Mouse (Mus musculus) gastrocnemius, postnatal 4 days (tissue): ENCODE measurements around the gene Mag. TPM values are rescaled to one million over a fixed set of nuclear protein-coding genes. Genes with fewer than 3 reads are reported as not detected.
"Not testable (repeated sequence)": the region's sequence is repeated elsewhere in the genome, so short reads cannot be mapped to it uniquely, and the experiment has no call there.

Experiments
- DNase-seq, 2 experiments: peaks; one replicate each; pipeline ENCODE4 v3.0.0; 2021 to 2022; ENCODE audit warnings: low spot score in 2 of 2, mixed read lengths in 2 of 2
- total RNA-seq, 2 experiments: library from RNA; stranded (reverse); gene quantifications; 2 replicates each; pipeline ENCODE4 v1.2.3; 2021

Mag gene
- total RNA-seq, 2 experiments from 2014 or later = 11.8 to 12.3 TPM

GRCm38 (mm10) chr7:30942365-30942764 is 27.7 kb upstream of the Mag start:
- not testable (repeated sequence) for DNase-seq

DNA sequence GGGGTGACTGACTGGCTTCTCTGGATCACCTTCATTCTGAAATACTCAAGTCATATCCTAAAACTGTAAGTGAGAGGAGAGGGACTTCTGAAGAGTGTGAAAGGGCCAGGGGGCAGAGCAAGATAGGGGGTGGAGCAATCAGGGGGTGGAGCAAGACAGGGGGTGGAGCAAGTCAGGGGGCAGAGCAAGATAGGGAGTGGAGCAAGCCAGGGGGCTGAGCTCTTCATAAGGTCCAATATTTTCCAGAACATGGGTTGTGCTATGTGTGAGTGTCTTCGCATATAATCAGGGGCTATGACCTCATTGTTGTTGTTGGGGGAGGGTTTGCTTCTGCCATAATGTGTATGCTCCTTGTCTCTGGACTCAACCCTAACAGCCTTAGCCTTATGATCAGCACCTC is 25.4 kb upstream of the Mag start:
- not testable (repeated sequence) for DNase-seq

- not testable (repeated sequence) for DNase-seq
Measured at GRCm38 (mm10) chr7:30935422-30936099, 20.9 kb upstream of the Mag start.

DNA sequence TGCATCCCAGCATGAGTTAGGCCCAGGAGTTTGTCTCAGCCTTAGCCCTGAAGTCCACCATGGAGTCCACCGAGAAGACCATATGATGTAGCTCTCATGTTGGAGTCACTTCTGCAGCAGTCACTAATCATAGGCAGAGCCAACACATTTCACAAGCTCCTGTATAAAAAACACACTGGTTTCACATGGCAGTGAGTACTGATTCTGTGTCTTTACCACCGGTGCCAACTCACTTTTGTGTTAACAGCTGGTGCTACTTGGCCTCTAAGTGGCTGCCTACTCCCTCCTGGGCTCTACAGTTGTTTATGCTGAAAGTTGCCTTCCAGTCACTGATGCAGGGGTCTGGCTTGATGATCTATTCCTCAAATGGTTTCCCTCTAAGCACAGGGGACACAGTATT is 9.9 kb upstream of the Mag start, which contains the start of gene Hamp2:
Hamp2 (minus strand) TSS at position 101 of the 400 bp plus-strand sequence.
- DNase-seq = not testable (repeated sequence)

DNA sequence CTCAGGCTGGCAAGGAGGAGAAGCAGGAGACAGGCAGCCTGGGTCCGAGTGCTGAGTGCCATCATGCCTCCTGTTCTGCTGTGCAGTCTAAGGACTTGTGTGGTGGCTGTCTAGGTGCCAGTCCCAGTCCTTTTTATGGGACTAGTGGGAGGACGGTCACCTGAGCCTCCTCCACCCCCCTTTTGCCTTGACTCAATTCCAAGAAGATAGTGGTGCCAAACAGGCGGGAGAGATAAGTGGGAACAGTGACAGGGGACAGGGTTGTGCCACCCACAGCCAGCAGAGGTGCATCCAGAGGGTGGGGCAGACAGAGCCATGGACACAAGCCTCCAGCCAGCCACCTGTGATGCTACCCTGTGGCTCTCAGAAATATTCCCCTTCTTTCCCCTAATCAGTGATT is 9.4 kb upstream of the Mag start:
- DNase-seq = no peak

- DNase-seq = not testable (repeated sequence)
Measured at GRCm38 (mm10) chr7:30922490-30922889, 7.8 kb upstream of the Mag start.

DNA sequence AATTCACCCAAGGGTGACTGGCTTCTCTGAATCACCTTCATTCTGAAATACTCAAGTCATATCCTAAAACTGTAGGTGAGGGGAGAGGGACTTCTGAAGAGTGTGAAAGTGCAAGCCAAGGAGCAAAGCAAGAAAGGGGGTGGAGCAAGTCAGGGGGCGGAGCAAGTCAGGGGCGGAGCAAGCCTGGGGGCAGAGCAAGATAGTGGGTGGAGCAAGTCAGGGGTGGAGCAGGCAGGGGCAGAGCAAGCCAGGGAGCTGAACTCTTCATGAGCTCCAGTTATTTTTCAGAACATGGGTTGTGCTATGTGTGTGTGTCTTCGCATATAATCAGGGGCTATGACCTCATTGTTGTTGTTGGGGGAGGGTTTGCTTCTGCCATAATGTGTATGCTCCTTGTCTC is 5.5 kb upstream of the Mag start:
- DNase-seq = no peak

- DNase-seq = no peak
Measured at GRCm38 (mm10) chr7:30917219-30917618, 2.5 kb upstream of the Mag start.

DNA sequence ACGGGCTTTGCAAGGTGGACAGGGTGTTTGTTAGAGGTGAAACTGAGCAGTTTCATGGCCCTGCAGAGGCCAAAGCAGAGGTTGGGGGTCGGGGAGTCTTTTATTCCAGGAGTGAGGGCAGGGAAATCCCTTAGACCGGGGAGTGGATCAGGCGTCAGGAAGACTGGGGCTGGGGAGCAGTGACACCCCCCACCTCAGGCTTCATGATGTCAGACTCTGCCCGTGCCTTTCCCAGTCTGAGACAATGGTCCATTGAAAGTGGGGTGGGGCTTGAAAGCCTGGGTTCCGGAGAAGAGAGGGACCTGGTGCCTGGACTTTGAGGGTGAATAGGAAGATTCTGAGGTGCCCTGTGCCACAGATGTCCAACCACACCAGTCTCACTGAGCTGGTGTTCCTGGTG is 2.0 kb upstream of the Mag start:
- no peak for DNase-seq

GRCm38 (mm10) chr7:30909773-30910172 is 4.9 kb downstream of the Mag start:
- DNase-seq = no peak

DNA sequence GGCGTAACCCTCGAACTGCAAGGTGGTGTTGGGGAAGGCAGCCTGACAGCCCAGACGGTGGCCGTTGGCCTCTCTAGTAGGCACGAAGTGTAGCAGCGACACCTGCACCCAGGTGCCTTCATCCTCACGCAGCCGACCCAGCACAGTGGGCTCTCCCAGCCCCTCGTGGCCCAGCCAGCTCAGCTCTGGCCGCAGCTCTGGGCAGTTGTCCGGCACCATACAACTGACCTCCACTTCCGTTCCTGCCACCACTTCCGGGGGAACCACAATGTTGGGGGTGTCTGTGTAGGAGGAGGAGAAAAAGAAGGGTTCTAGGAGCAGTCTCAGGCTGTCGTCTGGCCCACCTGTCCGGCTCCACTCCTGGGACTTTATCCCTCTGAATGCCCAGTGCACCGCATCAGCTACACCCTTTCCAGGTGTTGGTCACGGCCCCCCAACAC is 5.7 kb downstream of the Mag start:
- no peak for DNase-seq

GRCm38 (mm10) chr7:30908277-30908991 is 6.2 kb downstream of the Mag start:
- no peak for DNase-seq

DNA sequence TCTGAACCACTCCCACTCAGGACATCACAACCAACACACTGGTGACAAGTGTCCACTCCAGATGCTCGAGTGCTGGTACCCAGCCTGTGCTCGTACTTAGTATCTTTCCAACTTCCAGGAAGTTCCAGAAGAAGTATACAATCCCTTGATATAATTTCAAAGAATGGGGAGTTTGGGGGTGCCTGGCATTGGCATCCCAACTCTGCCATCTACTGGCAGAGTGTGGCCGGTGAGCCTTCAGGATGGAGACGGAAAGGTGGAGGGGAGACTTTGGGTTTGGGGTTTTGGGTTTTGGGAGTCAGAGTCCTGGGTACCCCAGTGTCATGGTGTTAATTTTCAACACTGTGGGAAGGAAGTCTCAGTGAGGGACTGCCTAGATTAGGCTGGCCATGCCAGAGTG is 10.6 kb downstream of the Mag start:
- no peak for DNase-seq

- no peak for DNase-seq
Measured at GRCm38 (mm10) chr7:30895217-30895616, 19.5 kb downstream of the Mag start.

GRCm38 (mm10) chr7:30892515-30892914 is 22.2 kb downstream of the Mag start:
- DNase-seq = no peak

GRCm38 (mm10) chr7:30891746-30892145 is 22.9 kb downstream of the Mag start:
- DNase-seq = no peak

- no peak for DNase-seq
Measured at GRCm38 (mm10) chr7:30890681-30891080, 24.0 kb downstream of the Mag start.

DNA sequence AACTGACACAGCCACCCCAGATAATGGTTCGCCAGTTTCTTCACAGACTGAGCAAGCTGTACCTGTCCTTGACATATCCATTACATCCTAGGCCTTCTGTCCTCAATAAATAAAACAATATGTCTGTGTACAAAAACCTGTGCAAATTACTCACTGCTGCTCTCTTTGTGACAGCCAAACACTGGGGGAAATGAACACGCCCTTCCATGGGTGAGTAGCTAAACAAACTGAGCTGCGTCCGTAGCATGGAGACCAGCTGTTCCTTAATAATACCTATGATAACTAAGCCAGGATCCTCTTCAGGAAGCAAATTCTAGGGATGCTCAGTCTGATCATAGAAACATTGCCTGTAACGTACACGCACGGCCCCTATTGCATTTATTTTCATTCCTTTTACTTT is 25.9 kb downstream of the Mag start:
- DNase-seq = no peak

GRCm38 (mm10) chr7:30887568-30888188 is 27.0 kb downstream of the Mag start:
- DNase-seq = no peak

- DNase-seq = no peak
Measured at GRCm38 (mm10) chr7:30886852-30887251, 27.8 kb downstream of the Mag start.

- DNase-seq = no peak
Measured at GRCm38 (mm10) chr7:30884047-30884446, 30.6 kb downstream of the Mag start.

- DNase-seq = no peak
Measured at GRCm38 (mm10) chr7:30881367-30881766, 33.3 kb downstream of the Mag start.
